Mouse (Mus musculus): ENCODE data around the gene Pex7. TPM values are rescaled to one million over a fixed set of nuclear protein-coding genes. Genes with fewer than 3 reads are reported as not detected.

Gene Pex7
- polyA plus RNA-seq, 1 experiment from 2014 or later, result 61.7 TPM

GRCm38 (mm10) chr10:19941063-19941462, 33.6 kb upstream of the Pex7 start:
- H3K27me3 ChIP-seq (replicated peaks; ENCODE audit: control insufficient read depth, insufficient read depth, low read length), result no peaks in the 10 kb centered on the region
- H3K4me1 ChIP-seq (replicated peaks; ENCODE audit: control insufficient read depth, insufficient read depth, low read length), result no peaks in the 10 kb centered on the region
- no peak overlapping the region for H3K4me2 ChIP-seq (replicated peaks; ENCODE audit: low read depth)
- H3K27ac ChIP-seq (ENCODE audit: low read depth, low read length), result no peak overlapping the region
- no peak for TF ChIP-seq CTCF (IDR thresholded peaks at IDR 0.05; ENCODE audit: low read depth)
- no peak for ATAC-seq
- no peaks in the 10 kb centered on the region for H3K9me3 ChIP-seq (ENCODE audit: control insufficient read depth)
- H3K9ac ChIP-seq (ENCODE audit: low read depth, low read length), result no peak overlapping the region
- H3K36me3 ChIP-seq (ENCODE audit: control insufficient read depth, insufficient read depth), result no peaks in the 10 kb centered on the region
- 61% methylated on average over 6 of the region's 6 CpGs for WGBS
- H3K4me3 ChIP-seq (ENCODE audit: low read depth, low read length), result no peak overlapping the region

GRCm38 (mm10) chr10:19940626-19941025, 33.1 kb upstream of the Pex7 start:
- no peaks in the 10 kb centered on the region for H3K27me3 ChIP-seq (replicated peaks; ENCODE audit: control insufficient read depth, insufficient read depth, low read length)
- no peak overlapping the region for H3K9ac ChIP-seq (ENCODE audit: low read depth, low read length)
- ATAC-seq, result no peak
- H3K27ac ChIP-seq (ENCODE audit: low read depth, low read length), result no peak overlapping the region
- WGBS, result 86% methylated on average over 8 of the region's 8 CpGs
- no peaks in the 10 kb centered on the region for H3K4me1 ChIP-seq (replicated peaks; ENCODE audit: control insufficient read depth, insufficient read depth, low read length)
- no peaks in the 10 kb centered on the region for H3K36me3 ChIP-seq (ENCODE audit: control insufficient read depth, insufficient read depth)
- no peak for TF ChIP-seq CTCF (IDR thresholded peaks at IDR 0.05; ENCODE audit: low read depth)
- H3K4me3 ChIP-seq (ENCODE audit: low read depth, low read length), result no peak overlapping the region
- no peak overlapping the region for H3K4me2 ChIP-seq (replicated peaks; ENCODE audit: low read depth)
- H3K9me3 ChIP-seq (ENCODE audit: control insufficient read depth), result no peaks in the 10 kb centered on the region

DNA sequence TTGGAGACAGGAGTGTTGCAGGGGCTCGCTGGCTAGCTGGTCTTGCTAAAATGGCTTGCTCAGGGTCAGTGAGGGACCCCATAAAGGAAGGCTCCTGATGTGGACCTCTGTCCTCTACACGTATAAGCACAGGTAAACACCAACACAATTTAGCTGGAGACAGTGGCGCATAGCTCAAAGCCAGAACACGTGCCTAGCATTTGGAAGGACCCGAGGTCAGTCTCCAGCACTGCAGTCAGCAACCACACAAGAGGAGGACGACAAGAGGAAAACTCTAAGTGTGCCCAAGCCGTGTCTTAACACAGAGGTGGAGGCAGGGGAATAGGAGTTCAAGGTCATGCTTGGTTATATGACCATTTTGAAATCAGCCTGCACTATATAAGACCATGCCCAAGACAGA, 32.6 kb upstream of the Pex7 start:
- H3K27ac ChIP-seq (ENCODE audit: low read depth, low read length), result no peak overlapping the region
- no peaks in the 10 kb centered on the region for H3K27me3 ChIP-seq (replicated peaks; ENCODE audit: control insufficient read depth, insufficient read depth, low read length)
- no peaks in the 10 kb centered on the region for H3K9me3 ChIP-seq (ENCODE audit: control insufficient read depth)
- no peaks in the 10 kb centered on the region for H3K36me3 ChIP-seq (ENCODE audit: control insufficient read depth, insufficient read depth)
- no peak for ATAC-seq
- H3K4me2 ChIP-seq (replicated peaks; ENCODE audit: low read depth), result no peak overlapping the region
- H3K4me1 ChIP-seq (replicated peaks; ENCODE audit: control insufficient read depth, insufficient read depth, low read length), result no peaks in the 10 kb centered on the region
- TF ChIP-seq CTCF (IDR thresholded peaks at IDR 0.05; ENCODE audit: low read depth), result no peak
- no peak overlapping the region for H3K4me3 ChIP-seq (ENCODE audit: low read depth, low read length)
- WGBS, result 79% methylated on average over 7 of the region's 7 CpGs
- no peak overlapping the region for H3K9ac ChIP-seq (ENCODE audit: low read depth, low read length)

GRCm38 (mm10) chr10:19939282-19939705, 31.8 kb upstream of the Pex7 start:
- H3K36me3 ChIP-seq (ENCODE audit: control insufficient read depth, insufficient read depth), result no peaks in the 10 kb centered on the region
- no peaks in the 10 kb centered on the region for H3K4me1 ChIP-seq (replicated peaks; ENCODE audit: control insufficient read depth, insufficient read depth, low read length)
- ATAC-seq, result no peak
- TF ChIP-seq CTCF (IDR thresholded peaks at IDR 0.05; ENCODE audit: low read depth), result no peak
- no peak overlapping the region for H3K27ac ChIP-seq (ENCODE audit: low read depth, low read length)
- no peak overlapping the region for H3K4me2 ChIP-seq (replicated peaks; ENCODE audit: low read depth)
- no peaks in the 10 kb centered on the region for H3K27me3 ChIP-seq (replicated peaks; ENCODE audit: control insufficient read depth, insufficient read depth, low read length)
- H3K9ac ChIP-seq (ENCODE audit: low read depth, low read length), result no peak overlapping the region
- H3K9me3 ChIP-seq (ENCODE audit: control insufficient read depth), result no peaks in the 10 kb centered on the region
- 59% methylated on average over 8 of the region's 8 CpGs for WGBS
- H3K4me3 ChIP-seq (ENCODE audit: low read depth, low read length), result no peak overlapping the region

- Histone ChIP-seq H3K4me3 (ENCODE audit: low read depth, low read length) (no peak overlapping the region), H3K9me3 (ENCODE audit: control insufficient read depth) (no peaks in the 10 kb centered on the region), H3K9ac (ENCODE audit: low read depth, low read length) (no peak overlapping the region), H3K27ac (ENCODE audit: low read depth, low read length) (no peak overlapping the region), H3K36me3 (ENCODE audit: control insufficient read depth, insufficient read depth) (no peaks in the 10 kb centered on the region), H3K4me2 (replicated peaks; ENCODE audit: low read depth) (no peak overlapping the region), H3K27me3 (replicated peaks; ENCODE audit: control insufficient read depth, insufficient read depth, low read length) (no peaks in the 10 kb centered on the region), H3K4me1 (replicated peaks; ENCODE audit: control insufficient read depth, insufficient read depth, low read length) (no peaks in the 10 kb centered on the region)
- no peak for ATAC-seq
- 50% methylated on average over 6 of the region's 6 CpGs for WGBS
- no peak for TF ChIP-seq CTCF (IDR thresholded peaks at IDR 0.05; ENCODE audit: low read depth)
Measured at GRCm38 (mm10) chr10:19938738-19939137, 31.2 kb upstream of the Pex7 start.

- H3K27me3 ChIP-seq (replicated peaks; ENCODE audit: control insufficient read depth, insufficient read depth, low read length), result no peaks in the 10 kb centered on the region
- H3K4me3 ChIP-seq (ENCODE audit: low read depth, low read length), result no peak overlapping the region
- no peak overlapping the region for H3K27ac ChIP-seq (ENCODE audit: low read depth, low read length)
- TF ChIP-seq CTCF (IDR thresholded peaks at IDR 0.05; ENCODE audit: low read depth), result no peak
- H3K4me2 ChIP-seq (replicated peaks; ENCODE audit: low read depth), result peak overlapping the region; percentile 7; the same call in 1 of the 2 replicates
- ATAC-seq, result no peak
- 62% methylated on average over 9 of the region's 9 CpGs for WGBS
- no peaks in the 10 kb centered on the region for H3K9me3 ChIP-seq (ENCODE audit: control insufficient read depth)
- H3K4me1 ChIP-seq (replicated peaks; ENCODE audit: control insufficient read depth, insufficient read depth, low read length), result no peaks in the 10 kb centered on the region
- H3K9ac ChIP-seq (ENCODE audit: low read depth, low read length), result no peak overlapping the region
- no peaks in the 10 kb centered on the region for H3K36me3 ChIP-seq (ENCODE audit: control insufficient read depth, insufficient read depth)
Measured at GRCm38 (mm10) chr10:19936961-19937708, 29.6 kb upstream of the Pex7 start.

Measured in intestine, postnatal 0 days (tissue).